Mouse (Mus musculus): ENCODE measurements around the gene Trpc2. TPM values are rescaled to one million over a fixed set of nuclear protein-coding genes. Genes with fewer than 3 reads are reported as not detected.

Trpc2 gene
- total RNA-seq, 2 experiments from 2014 or later, result 0.36 to 1.5 TPM

DNA sequence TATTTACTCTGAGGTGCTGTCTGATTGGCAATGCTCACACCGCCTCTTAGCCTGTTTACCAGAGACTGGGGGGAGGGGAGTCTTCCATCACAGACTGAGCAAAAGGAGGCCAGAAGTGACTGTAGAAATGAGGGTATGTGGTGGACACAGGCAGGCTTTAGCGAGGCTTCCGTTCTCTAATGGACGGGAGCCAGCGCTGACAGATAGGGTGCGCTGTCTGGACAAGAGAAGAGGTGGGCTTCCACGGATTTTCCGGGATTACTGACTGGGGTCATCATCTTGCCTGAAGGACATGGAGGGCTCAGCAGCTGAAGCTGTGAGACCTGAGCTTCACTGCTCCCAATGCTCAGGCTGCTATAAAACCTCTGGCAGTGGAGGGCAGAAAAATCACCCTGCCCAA lies 19.3 kb downstream of the Trpc2 start:
- no peak for DNase-seq (ENCODE audit: low spot score in 2 of 2)

DNA sequence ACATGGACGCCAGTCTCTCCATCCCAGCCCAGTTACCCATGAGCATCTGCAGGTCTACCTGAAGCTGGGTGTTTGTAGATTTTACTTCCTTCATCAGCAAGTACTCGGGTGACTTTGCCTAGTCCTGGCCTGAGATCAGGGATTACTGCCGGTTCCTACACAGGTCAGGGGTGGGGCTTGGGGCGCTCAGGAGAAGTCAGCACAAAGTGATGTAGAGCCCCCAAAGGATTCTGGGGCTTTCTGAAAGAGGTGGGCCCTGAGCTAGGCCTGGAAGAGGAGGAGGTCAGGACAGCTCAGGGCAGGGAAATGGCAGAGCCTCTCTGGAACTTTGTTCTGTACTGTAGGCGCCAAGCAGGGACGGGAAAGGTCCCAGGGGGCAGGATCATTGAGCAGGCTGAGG lies 19.8 kb downstream of the Trpc2 start:
- no peak for DNase-seq (ENCODE audit: low spot score in 2 of 2)

DNA sequence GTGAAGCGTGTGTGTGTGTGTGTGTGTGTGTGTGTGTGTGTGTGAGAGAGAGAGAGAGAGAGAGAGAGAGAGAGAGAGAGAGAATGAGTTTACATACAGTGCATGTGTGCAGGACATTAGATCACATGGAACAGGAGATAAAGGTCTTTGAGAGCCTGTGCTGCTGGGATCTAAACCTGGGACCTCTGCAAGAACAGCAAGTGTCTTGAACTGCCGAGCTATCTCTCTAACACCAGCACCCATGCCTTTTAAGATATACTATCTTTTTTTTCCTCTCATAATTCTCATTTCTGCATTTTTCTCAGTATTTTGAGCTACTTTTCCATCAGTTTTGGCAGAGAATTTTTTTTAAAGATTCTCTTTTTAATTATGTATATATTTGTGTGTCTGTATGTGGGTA lies 20.6 kb downstream of the Trpc2 start:
- DNase-seq (ENCODE audit: low spot score in 2 of 2), result no peak

DNA sequence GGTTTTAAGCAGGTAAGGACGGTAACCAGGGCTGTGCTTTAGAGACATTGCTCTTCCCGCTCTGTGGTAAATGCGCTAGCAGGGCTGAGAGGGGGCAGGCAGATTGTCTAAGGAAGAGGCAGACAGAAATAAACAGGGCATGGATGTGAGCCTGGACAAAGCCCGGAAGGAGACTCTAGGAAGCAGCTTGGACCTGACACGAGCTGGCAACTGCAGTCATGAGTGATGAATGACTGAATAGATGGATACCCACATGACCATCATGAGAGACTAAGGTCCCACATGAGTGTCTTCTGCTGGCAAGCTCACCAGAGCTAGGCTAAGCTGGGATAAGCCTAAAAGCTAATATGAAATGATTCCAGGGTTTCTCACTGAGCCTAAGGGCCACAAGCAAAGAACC lies 21.2 kb downstream of the Trpc2 start:
- DNase-seq (ENCODE audit: low spot score in 2 of 2), result no peak

DNA sequence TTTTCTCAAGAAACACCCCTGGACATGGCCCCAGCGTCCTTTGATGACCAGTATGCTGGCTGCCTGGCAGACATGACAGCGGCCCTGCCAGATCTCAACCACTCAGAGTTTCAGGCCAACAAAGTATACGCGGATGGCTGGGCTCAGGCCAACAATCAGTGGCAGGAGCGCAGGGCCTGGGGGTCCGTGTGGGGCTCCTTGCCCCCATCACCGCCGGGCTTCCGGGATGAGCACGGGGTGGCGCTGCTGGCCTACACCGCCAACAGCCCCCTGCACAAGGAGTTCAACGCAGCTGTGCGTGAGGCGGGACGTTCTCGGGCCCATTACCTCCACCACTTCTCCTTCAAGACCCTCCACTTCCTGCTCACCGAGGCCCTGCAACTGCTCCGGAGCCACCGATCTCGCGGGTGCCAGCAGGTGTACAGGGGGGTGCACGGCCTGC lies 23.8 kb downstream of the Trpc2 start:
- no peak for DNase-seq (ENCODE audit: low spot score in 2 of 2)

DNA sequence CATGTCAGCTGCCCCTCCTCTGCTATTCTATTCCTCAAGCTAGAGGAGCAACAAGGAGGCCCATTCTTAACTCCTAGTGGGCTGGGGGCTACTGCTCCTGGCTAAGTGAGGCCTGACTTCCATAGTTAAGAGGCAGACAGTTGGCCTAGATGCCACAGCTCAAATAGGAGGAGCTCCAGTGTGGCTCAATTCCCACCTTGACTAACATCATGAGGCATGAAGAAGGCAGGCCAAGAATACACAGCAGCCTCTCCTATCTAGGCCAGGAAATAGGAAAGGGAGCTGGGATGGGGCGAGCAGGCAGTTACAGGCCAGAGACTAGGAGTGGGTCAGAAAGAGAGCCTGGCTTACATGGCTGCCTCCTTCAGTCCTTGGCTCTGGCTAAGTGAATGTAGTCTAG lies 25.3 kb downstream of the Trpc2 start:
- DNase-seq (ENCODE audit: low spot score in 2 of 2), result no peak

DNA sequence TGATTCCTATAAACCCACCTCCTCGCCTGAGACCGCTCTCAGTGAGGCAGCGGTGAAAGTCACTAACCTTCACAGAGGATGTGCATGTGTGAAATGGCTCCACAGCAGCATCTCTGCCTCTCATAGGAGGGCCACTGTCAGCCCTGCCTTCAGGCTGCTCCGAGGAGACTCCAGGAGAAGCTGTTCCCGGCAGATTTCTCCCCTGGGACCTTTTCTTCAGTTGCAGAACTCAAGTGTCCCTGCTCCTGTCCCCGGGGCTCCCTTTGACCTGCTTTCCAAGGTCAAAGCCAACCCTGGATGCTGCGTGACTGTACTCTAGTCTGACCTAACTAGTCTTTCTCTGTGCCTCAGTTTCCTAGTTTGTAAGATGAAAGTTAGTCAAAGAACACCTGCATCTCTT lies 26.3 kb downstream of the Trpc2 start, which contains the start of gene Art5:
TSS of gene Art5 (minus strand) at position 319 of the 400 bp plus-strand sequence.
- DNase-seq (ENCODE audit: low spot score in 2 of 2), result no peak

DNA sequence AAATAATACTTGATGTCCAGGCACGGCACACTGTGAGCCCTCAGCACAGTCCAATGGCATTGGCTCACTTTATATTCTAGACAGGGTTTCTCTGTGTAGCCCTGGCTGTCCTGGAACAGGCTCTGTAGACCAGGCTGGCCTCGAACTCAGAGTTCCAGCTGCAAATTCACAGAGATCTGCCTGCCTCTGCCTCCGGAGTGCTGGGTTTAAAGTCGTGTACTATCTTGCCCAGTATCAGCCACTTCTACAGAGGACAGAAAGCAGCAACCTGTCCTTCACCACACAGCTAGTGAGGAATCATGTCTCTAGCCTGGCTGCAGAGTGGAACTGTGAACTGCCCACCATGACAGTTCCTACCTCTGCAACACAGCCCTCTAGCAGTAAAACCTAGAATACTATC lies 26.8 kb downstream of the Trpc2 start:
- no peak for DNase-seq (ENCODE audit: low spot score in 2 of 2)

DNA sequence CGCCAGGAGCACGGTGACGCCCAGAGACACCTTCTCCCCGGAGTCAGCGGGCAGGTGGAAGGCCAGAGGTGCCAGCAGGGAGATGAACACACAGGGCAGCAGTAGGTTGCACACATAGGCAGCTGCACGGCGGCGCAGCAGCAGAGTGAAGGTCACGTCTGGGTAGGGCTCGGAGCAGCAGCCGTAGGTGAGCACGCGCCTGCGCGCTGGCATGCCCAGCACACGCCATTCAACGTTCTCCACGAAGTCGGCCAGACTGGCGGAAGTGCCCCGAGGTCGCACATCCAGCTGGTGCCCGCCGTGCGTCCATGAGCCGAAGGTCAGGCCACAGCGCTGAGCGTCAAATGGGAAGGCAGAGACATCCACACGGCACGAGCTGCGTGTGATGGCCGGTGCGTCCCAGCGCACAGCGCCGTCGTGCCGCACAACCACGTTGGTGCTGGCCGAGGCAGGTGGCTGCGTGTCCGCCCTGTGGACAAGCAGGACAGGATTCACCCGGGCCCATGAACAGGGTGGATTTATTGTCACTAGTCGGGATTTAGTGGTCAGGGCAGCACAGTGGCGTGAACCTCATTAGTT lies 30.3 kb downstream of the Trpc2 start:
- DNase-seq (ENCODE audit: low spot score in 2 of 2), result no peak

DNA sequence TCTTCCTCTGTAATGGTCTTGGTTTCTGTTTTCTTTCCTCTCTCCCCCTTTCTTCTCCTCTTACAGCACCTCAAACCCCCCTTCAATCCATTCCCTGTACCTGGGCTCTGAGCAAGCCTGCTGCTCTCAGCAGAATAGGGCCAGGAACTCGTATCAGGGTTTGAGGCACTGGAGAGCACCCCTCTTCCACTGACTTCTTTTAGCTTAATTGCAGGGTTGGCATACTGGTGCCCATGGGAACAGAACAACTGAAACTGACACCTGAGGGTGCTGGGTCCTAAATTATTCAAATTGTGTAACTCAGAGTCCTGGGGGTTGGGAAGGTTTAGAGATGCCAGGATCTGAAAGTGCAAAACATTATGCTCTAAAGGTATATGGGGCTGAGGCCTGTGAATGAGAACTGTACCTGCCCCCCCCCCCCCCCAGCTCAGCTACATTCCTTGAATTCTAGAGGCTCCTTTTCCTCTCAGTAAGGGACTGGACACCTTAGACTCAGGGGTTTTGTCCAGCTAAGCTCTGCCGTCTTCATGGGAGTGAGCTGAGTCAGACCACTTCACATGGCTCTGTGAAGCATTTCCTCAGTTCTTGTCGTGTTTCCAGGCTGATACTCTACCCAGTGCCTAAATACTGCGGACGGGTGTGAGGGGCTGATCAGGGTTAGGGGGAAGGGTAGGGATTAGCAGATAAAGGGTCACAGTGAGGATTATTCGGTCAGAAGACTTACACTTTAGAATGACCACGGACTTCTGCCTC lies 33.8 kb downstream of the Trpc2 start, which contains the start of gene Chrna10:
TSS of gene Chrna10 (minus strand) at position 250 of the 753 bp plus-strand sequence.
- DNase-seq (ENCODE audit: low spot score in 2 of 2), result no peak

DNA sequence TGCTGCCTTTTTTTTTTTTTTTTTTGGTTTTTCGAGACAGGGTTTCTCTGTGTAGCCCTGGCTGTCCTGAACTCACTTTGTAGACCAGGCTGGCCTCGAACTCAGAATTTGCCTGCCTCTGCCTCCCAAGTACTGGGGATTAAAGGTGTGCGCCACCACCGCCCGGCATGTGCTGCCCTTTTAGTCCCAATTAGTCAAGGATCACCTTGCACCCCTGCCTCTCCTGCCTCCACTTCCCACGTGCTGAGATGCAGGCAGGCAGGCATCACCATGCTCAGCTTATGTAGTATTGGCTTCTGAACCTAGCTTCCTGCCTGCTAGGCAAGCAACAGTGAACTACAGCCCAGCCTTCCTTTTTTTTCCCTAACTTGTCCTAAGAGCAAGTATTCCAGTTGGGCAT lies 34.5 kb downstream of the Trpc2 start:
- no peak for DNase-seq (ENCODE audit: low spot score in 2 of 2)

DNA sequence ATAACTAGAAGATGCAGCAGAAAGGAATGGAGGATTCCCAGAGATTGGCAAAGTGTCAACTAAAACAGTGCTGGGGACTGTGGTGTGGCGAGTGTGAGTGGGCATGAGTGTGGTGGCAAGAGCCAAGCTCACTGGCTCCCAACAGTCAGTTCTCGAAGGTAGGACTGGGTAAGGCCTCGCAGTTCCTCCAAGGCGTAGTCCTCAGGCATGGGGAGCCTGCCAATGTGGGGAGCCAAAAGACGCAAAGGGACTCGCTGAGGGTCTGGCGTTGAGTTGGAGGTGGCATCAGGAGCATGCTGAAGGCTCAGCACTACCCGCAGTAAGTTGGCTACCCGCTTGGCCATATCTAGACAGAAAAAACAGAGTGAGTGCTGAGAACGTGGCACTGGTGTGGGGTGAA lies 37.4 kb downstream of the Trpc2 start:
- DNase-seq (ENCODE audit: low spot score in 2 of 2), result no peak

DNA sequence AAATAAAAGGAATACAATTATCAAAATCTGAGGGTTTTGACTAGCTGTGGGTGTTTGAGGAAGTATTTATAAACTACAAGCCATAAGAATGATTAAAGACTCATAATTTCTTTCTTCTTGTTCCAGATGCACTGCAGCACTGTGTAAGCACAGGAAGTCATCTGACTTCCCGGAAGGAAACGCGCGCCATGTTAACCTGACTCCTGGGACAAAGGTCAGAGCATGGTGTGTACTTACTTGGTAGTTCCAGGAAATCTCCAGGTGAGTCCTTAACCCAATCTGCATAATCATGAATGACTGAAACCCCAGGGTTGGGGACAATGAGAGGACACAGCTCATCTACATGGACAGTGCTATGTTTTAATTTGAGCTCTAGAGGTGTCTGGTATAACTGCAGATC lies 49.5 kb downstream of the Trpc2 start:
- no peak for DNase-seq (ENCODE audit: low spot score in 2 of 2)

DNA sequence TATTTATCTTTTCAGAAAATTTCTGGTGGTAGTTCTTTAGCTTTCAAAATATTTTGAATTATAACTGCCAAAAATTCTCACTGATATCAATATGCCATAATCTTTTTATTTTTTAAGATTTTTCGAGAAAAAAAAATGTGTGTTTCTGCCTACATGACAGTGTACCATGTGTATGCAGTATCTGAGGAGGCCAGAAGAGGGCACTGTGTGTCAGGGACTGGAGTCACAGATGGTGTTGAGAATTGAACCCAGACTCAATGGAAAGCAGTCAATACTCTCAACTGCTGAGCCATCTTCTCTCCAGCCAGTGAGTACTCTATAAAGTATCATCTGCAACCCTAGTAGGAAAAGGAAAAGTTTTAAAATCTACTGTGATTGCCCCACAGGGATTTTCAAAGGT lies 54.5 kb downstream of the Trpc2 start:
- peak; percentile 27 to 33 for DNase-seq (ENCODE audit: low spot score in 2 of 2)

DNA sequence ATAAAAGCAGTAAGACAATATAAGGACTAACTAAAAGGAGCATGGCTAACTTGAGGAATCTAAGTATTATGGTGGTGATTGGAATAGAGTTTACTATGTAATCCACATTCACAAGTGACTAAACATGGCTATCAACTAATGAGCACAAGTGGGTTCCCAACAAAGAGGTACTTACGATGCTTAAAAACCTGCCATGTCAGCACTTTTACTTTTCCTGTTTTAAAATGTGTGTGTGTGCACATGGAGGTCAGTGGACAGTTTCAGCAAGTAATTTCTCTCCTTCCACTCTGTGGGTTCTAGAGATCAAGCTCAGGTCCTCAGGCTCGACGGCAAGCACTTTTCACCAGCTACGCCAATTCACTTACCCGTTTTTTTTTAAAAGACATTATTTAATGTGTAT lies 55.0 kb downstream of the Trpc2 start:
- DNase-seq (ENCODE audit: low spot score in 2 of 2), result no peak

Other genes with a start within 250 kb of the Trpc2 start
- 10 to 100 TPM; 24.0 to 26.3 TPM for gene Inppl1, start 244.9 kb upstream of the Trpc2 start, total RNA-seq (2021)
- 1 to 10 TPM; 1.2 to 1.3 TPM for gene Folr2, start 225.9 kb upstream of the Trpc2 start, total RNA-seq (2021)
- gene Anapc15, start 219.4 kb upstream of the Trpc2 start, total RNA-seq (2021), result 10 to 100 TPM; 31.8 to 34.3 TPM
- 10 to 100 TPM in 1 of 2 experiments, 1 to 10 TPM in 1; 1.3 to 17.2 TPM for gene Folr1, start 212.3 kb upstream of the Trpc2 start, total RNA-seq (2021)
- 10 to 100 TPM; 98.0 to 98.3 TPM for gene Lamtor1, start 177.2 kb upstream of the Trpc2 start, total RNA-seq (2021)
- under 1 TPM in 1 of 2 experiments, not detected in 1; 0.11 TPM for gene Tomt, start 176.8 kb upstream of the Trpc2 start, total RNA-seq (2021)
- 1 to 10 TPM; 5.2 to 6.5 TPM for gene Lrrc51, start 149.2 kb upstream of the Trpc2 start, total RNA-seq (2021)
- 10 to 100 TPM; 64.7 to 71.6 TPM for gene Numa1, start 149.0 kb upstream of the Trpc2 start, total RNA-seq (2021)
- gene Il18bp, start 64.4 kb upstream of the Trpc2 start, total RNA-seq (2021), result 10 to 100 TPM; 11.1 to 11.9 TPM
- 10 to 100 TPM; 44.6 to 45.4 TPM for gene Rnf121, start 17.6 kb upstream of the Trpc2 start, total RNA-seq (2021)
- 10 to 100 TPM; 23.2 to 23.6 TPM for gene Xndc1, start 17.6 kb upstream of the Trpc2 start, total RNA-seq (2021)
- gene Xntrpc, start 17.4 kb upstream of the Trpc2 start, total RNA-seq (2021), result 1 to 10 TPM; 1.5 to 1.9 TPM
- not detected for gene Art1, start 18.6 kb downstream of the Trpc2 start, total RNA-seq (2021)
- gene Art5, start 26.4 kb downstream of the Trpc2 start, total RNA-seq (2021), result not detected
- not detected for gene Chrna10, start 33.7 kb downstream of the Trpc2 start, total RNA-seq (2021)
- gene Nup98, start 127.1 kb downstream of the Trpc2 start, total RNA-seq (2021), result 10 to 100 TPM; 33.3 to 34.0 TPM
- gene Pgap2, start 127.1 kb downstream of the Trpc2 start, total RNA-seq (2021), result 10 to 100 TPM; 29.9 to 34.3 TPM
- 10 to 100 TPM; 15.8 to 16.3 TPM for gene Rhog, start 172.9 kb downstream of the Trpc2 start, total RNA-seq (2021)
- gene Stim1, start 184.7 kb downstream of the Trpc2 start, total RNA-seq (2021), result 10 to 100 TPM; 56.7 to 66.1 TPM